Mouse (Mus musculus) thymus, postnatal 14 days (tissue): Measurements from ENCODE around the gene Dis3l2.

Source experiments
- DNase-seq: peaks from one replicate; pipeline ENCODE4 v3.0.0; 2021

The Dis3l2 gene

GRCm38 (mm10) chr1:87089828-87090227 is 386.2 kb downstream of the Dis3l2 start, which contains the start of gene Alppl2:
TSS of gene Alppl2 (minus strand) at chr1:87089928.
- DNase-seq, result no peak

GRCm38 (mm10) chr1:87095642-87096041 is 392.0 kb downstream of the Dis3l2 start:
- DNase-seq, result no peak

GRCm38 (mm10) chr1:87098358-87098975 is 394.9 kb downstream of the Dis3l2 start:
- peak; percentile 56 for DNase-seq
